Mouse (Mus musculus): ENCODE data around the gene Gm14418. TPM values are rescaled to one million over a fixed set of nuclear protein-coding genes. Genes with fewer than 3 reads are reported as not detected.
"Not testable (repeated sequence)": the region's sequence is repeated elsewhere in the genome, so short reads cannot be mapped to it uniquely, and the experiment has no call there.

The Gm14418 gene
- 11.0 and 11.5 TPM in 2 replicates for polyA plus RNA-seq (2015; fragmentation: Nextera tagmentation; extraction: Ambion mirVana)

- WGBS, result 38% methylated on average over 6 of the region's 6 CpGs
- peak within 1 kb of the TSS; percentile 37 for H3K4me2 ChIP-seq (replicated peaks)
- ATAC-seq (ENCODE audit: low FRiP score, low read depth); H3K36me3 ChIP-seq; H3K9ac ChIP-seq; H3K27me3 ChIP-seq; H3K4me1 ChIP-seq; H3K27ac ChIP-seq; H3K9me3 ChIP-seq: not testable (repeated sequence)
- H3K4me3 ChIP-seq, result peak within 1 kb of the TSS; percentile 39
These were observed at the start of gene Gm14418 for GRCm38 (mm10) chr2:177398096-177398495. Gene Gm14418, minus strand, starts transcription at chr2:177398320.

Other genes starting within 250 kb of the Gm14418 start
- gene Gm14410, start 191.9 kb downstream of the Gm14418 start, polyA plus RNA-seq (2015; fragmentation: Nextera tagmentation; extraction: Ambion mirVana), result 35.0 and 35.5 TPM in 2 replicates
- not detected in 2 replicates for gene Gm14409, start 131.3 kb downstream of the Gm14418 start, polyA plus RNA-seq (2015; fragmentation: Nextera tagmentation; extraction: Ambion mirVana)
- gene Gm14412, start 74.0 kb downstream of the Gm14418 start, polyA plus RNA-seq (2015; fragmentation: Nextera tagmentation; extraction: Ambion mirVana), result 0.42 and 0.60 TPM in 2 replicates
- 11.6 and 13.4 TPM in 2 replicates for gene Zfp970, start 66.4 kb upstream of the Gm14418 start, polyA plus RNA-seq (2015; fragmentation: Nextera tagmentation; extraction: Ambion mirVana)
- gene Gm14403, start 99.9 kb upstream of the Gm14418 start, polyA plus RNA-seq (2015; fragmentation: Nextera tagmentation; extraction: Ambion mirVana), result 5.8 and 6.5 TPM in 2 replicates
- gene Gm14406, start 179.9 kb upstream of the Gm14418 start, polyA plus RNA-seq (2015; fragmentation: Nextera tagmentation; extraction: Ambion mirVana), result not detected in 2 replicates